Mouse (Mus musculus): ENCODE data around the gene Psenen. TPM values are rescaled to one million over a fixed set of nuclear protein-coding genes. Genes with fewer than 3 reads are reported as not detected.

Psenen gene
- polyA plus RNA-seq, 1 experiment, result 131 TPM

DNA sequence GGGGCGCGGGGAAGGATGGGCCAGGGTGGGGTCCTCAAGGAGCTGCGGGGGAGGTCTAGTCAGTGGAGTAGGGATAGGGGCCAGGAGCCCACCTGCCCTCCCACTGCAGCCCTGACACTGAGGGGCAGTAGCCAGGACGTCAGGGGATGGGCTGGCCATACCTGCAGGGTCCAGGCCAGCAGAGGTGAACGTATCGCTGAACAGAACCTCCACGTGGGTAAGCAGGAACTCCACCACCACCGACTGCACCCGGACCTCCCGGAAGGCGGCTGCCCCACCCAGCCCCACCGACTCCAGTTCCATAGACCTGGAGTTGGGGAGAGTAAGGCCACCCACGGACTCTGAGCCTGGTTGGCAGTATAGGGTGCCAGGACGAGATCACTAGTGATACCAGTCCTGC lies 36.4 kb downstream of the Psenen start:
- Histone ChIP-seq H3K27me3 (ENCODE audit: control insufficient read depth, insufficient read depth, low read length) (no peaks in the 10 kb centered on the region), H3K4me1 (ENCODE audit: control insufficient read depth, insufficient read depth, insufficient read length, low read length) (peaks cover 3% of the 10 kb centered on the region; the same call in 1 of the 2 replicates), H3K36me3 (ENCODE audit: control insufficient read depth, insufficient read depth, low read length) (no peaks in the 10 kb centered on the region; the same call in 1 of the 2 replicates), H3K4me3 (ENCODE audit: low read depth, low read length) (no peak overlapping the region), H3K27ac (ENCODE audit: insufficient read depth, low read depth, low read length) (no peak overlapping the region)
- no peak for TF ChIP-seq CTCF (IDR thresholded peaks at IDR 0.05; ENCODE audit: extremely low read depth, insufficient read length, insufficient replicate concordance, low read depth, low read length)
- TF ChIP-seq POLR2A (IDR thresholded peaks at IDR 0.05; ENCODE audit: low read depth, low read length), result no peak
- WGBS, result 90% methylated on average over 14 of the region's 14 CpGs

DNA sequence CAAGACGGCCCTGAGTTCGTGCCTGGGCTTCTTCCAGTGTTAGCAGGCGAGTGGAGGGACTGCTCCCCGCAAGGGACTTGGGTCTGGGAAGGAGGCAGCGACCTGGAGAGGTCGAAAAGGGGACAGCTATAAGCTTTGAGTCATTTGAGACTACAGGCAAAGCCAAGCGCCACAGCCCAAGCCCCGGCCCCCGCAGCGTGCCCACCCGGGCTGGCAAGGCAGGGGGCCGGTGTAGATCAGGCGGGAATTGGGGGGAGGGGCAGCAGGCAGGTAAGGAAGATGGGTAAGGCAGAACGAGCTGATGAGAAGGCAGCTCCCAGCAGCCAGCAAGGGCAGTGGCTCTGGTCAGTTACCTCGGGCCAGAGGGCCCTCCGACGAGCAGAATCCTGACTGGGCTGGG lies 37.0 kb downstream of the Psenen start:
- Histone ChIP-seq H3K4me3 (ENCODE audit: low read depth, low read length) (peak overlapping the region; percentile 43), H3K27me3 (ENCODE audit: control insufficient read depth, insufficient read depth, low read length) (no peaks in the 10 kb centered on the region), H3K27ac (ENCODE audit: insufficient read depth, low read depth, low read length) (no peak overlapping the region), H3K36me3 (ENCODE audit: control insufficient read depth, insufficient read depth, low read length) (no peaks in the 10 kb centered on the region; the same call in 1 of the 2 replicates), H3K4me1 (ENCODE audit: control insufficient read depth, insufficient read depth, insufficient read length, low read length) (peaks cover 3% of the 10 kb centered on the region; the same call in 1 of the 2 replicates)
- WGBS, result 50% methylated on average over 17 of the region's 17 CpGs
- TF ChIP-seq POLR2A (IDR thresholded peaks at IDR 0.05; ENCODE audit: low read depth, low read length) (no peak), CTCF (IDR thresholded peaks at IDR 0.05; ENCODE audit: extremely low read depth, insufficient read length, insufficient replicate concordance, low read depth, low read length) (no peak)

DNA sequence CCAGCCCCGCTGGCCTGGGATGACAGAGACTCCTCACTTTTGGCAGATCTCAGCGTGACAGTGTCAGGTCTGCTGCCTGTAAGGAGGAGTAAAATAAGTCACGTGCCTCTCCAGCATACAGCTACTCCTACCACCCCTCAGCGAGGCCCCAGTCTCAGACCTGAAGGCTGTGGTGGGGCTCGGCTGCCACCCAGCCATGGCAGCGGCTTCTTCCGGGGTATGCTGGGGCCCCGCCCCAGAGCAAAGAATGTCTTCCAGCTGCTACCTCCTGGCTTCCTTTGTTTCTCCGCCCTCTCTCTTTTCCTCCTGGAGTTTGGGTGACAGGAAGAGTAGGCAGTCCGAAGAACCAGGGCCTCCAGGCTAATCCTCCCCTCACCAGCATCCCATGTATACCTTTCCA lies 37.5 kb downstream of the Psenen start:
- WGBS, result 30% methylated on average over 10 of the region's 10 CpGs
- TF ChIP-seq POLR2A (IDR thresholded peaks at IDR 0.05; ENCODE audit: low read depth, low read length) (no peak), CTCF (IDR thresholded peaks at IDR 0.05; ENCODE audit: extremely low read depth, insufficient read length, insufficient replicate concordance, low read depth, low read length) (no peak)
- no peaks in the 10 kb centered on the region; the same call in 1 of the 2 replicates for H3K36me3 ChIP-seq (ENCODE audit: control insufficient read depth, insufficient read depth, low read length)
- H3K4me3 ChIP-seq (ENCODE audit: low read depth, low read length), result peak overlapping the region; percentile 43
- H3K27me3 ChIP-seq (ENCODE audit: control insufficient read depth, insufficient read depth, low read length), result no peaks in the 10 kb centered on the region
- no peak overlapping the region for H3K27ac ChIP-seq (ENCODE audit: insufficient read depth, low read depth, low read length)
- peaks cover 3% of the 10 kb centered on the region; the same call in 1 of the 2 replicates for H3K4me1 ChIP-seq (ENCODE audit: control insufficient read depth, insufficient read depth, insufficient read length, low read length)

DNA sequence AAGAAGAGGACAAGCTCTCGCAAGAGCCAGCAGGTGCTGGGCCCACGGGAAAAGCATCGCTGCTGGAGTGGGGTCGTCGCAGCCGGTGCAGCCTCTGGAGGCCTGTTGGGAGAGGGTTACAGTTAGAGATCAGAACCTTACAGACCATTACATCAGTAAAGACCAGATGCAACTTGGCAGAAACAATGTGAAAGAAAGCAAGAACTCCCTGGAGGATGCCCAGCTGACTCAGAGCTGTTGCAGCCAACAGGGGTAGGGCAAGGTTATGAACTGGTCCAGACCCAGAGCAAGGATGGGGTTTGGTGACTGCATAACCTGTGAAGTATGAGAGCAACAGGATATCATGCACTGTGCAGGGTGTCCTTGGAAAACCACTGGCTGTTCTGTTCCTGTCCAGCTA lies 38.9 kb downstream of the Psenen start:
- Histone ChIP-seq H3K27me3 (ENCODE audit: control insufficient read depth, insufficient read depth, low read length) (no peaks in the 10 kb centered on the region), H3K4me3 (ENCODE audit: low read depth, low read length) (no peak overlapping the region), H3K36me3 (ENCODE audit: control insufficient read depth, insufficient read depth, low read length) (no peaks in the 10 kb centered on the region; the same call in 1 of the 2 replicates), H3K4me1 (ENCODE audit: control insufficient read depth, insufficient read depth, insufficient read length, low read length) (peaks cover 3% of the 10 kb centered on the region; the same call in 1 of the 2 replicates), H3K27ac (ENCODE audit: insufficient read depth, low read depth, low read length) (no peak overlapping the region)
- TF ChIP-seq CTCF (IDR thresholded peaks at IDR 0.05; ENCODE audit: extremely low read depth, insufficient read length, insufficient replicate concordance, low read depth, low read length) (no peak), POLR2A (IDR thresholded peaks at IDR 0.05; ENCODE audit: low read depth, low read length) (no peak)
- WGBS, result 82% methylated on average over 6 of the region's 6 CpGs

DNA sequence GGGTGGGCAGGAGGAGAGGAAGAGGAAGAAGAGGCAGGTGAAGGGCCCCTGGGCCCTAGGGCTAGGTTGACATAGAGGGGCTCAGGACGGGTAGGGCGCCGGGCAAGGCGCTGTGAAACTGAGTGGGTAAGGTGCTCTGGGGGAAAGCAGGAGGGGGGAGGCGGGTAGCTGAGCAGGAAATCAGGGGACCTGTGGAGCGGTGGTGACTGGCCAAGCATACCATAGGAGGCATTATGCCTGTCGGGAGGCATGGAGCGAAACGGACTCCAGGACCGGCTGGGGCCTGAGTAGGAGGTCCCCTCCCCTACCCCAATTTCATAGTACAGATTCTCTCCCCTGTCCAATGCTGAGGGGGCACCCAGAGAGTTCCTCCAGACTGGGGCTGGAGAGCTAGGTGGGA lies 40.6 kb downstream of the Psenen start:
- Histone ChIP-seq H3K36me3 (ENCODE audit: control insufficient read depth, insufficient read depth, low read length) (no peaks in the 10 kb centered on the region; the same call in 1 of the 2 replicates), H3K27ac (ENCODE audit: insufficient read depth, low read depth, low read length) (no peak overlapping the region), H3K27me3 (ENCODE audit: control insufficient read depth, insufficient read depth, low read length) (no peaks in the 10 kb centered on the region), H3K4me1 (ENCODE audit: control insufficient read depth, insufficient read depth, insufficient read length, low read length) (peaks cover 3% of the 10 kb centered on the region; the same call in 1 of the 2 replicates), H3K4me3 (ENCODE audit: low read depth, low read length) (no peak overlapping the region)
- 96% methylated on average over 10 of the region's 10 CpGs for WGBS
- TF ChIP-seq CTCF (IDR thresholded peaks at IDR 0.05; ENCODE audit: extremely low read depth, insufficient read length, insufficient replicate concordance, low read depth, low read length), result no peak
- no peak for TF ChIP-seq POLR2A (IDR thresholded peaks at IDR 0.05; ENCODE audit: low read depth, low read length)

DNA sequence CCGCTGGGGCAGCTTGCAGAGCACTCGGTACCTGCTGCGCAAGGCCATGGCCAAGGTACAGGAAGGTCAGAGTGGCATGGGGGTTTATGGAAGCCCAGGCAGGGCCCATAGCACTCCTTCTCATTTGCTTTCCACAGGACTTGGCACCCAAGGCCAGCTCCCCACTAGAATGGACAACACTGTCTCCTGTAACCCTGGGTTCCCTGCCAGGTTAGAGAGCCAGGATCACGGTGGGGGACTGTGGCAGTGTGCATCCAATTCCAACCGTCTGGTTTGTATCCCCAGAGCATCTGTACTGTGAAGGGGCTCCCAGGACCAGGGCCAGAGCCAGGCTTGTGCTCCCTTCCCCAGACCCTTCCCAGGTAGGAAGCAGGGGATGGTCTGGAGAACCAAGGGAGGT lies 42.6 kb downstream of the Psenen start:
- no peaks in the 10 kb centered on the region for H3K4me1 ChIP-seq (ENCODE audit: control insufficient read depth, insufficient read depth, insufficient read length, low read length)
- H3K36me3 ChIP-seq (ENCODE audit: control insufficient read depth, insufficient read depth, low read length), result no peaks in the 10 kb centered on the region
- H3K4me3 ChIP-seq (ENCODE audit: low read depth, low read length), result no peak overlapping the region
- no peak for TF ChIP-seq CTCF (IDR thresholded peaks at IDR 0.05; ENCODE audit: extremely low read depth, insufficient read length, insufficient replicate concordance, low read depth, low read length)
- no peak for TF ChIP-seq POLR2A (IDR thresholded peaks at IDR 0.05; ENCODE audit: low read depth, low read length)
- H3K27me3 ChIP-seq (ENCODE audit: control insufficient read depth, insufficient read depth, low read length), result no peaks in the 10 kb centered on the region
- no peak overlapping the region for H3K27ac ChIP-seq (ENCODE audit: insufficient read depth, low read depth, low read length)
- 79% methylated on average over 5 of the region's 5 CpGs for WGBS

DNA sequence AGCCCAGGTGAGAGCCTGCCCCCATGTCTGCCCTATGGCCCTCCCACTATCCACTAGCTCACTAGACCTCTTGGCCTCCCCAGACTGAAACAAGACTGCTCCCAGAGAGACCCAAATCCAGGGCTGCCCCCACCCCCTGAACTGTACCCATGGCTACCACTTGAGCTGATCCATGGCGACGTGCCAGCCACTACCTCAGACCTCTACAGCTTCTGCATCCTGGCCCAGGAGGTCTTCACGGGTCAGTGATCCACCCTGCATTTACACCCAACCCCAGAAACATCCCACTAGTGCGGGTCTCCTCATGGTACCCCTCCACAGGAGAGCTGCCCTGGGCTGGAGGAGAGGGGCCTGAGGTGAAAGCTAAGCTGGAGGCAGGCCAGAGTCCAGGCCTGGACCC lies 43.0 kb downstream of the Psenen start:
- WGBS, result 75% methylated on average over 4 of the region's 4 CpGs
- TF ChIP-seq CTCF (IDR thresholded peaks at IDR 0.05; ENCODE audit: extremely low read depth, insufficient read length, insufficient replicate concordance, low read depth, low read length) (no peak), POLR2A (IDR thresholded peaks at IDR 0.05; ENCODE audit: low read depth, low read length) (no peak)
- H3K4me3 ChIP-seq (ENCODE audit: low read depth, low read length), result no peak overlapping the region

More for the DNA sequence above, 43.0 kb downstream of the Psenen start:
- H3K4me1 ChIP-seq (ENCODE audit: control insufficient read depth, insufficient read depth, insufficient read length, low read length), result no peaks in the 10 kb centered on the region
- no peaks in the 10 kb centered on the region for H3K27me3 ChIP-seq (ENCODE audit: control insufficient read depth, insufficient read depth, low read length)
- no peak overlapping the region for H3K27ac ChIP-seq (ENCODE audit: insufficient read depth, low read depth, low read length)
- no peaks in the 10 kb centered on the region for H3K36me3 ChIP-seq (ENCODE audit: control insufficient read depth, insufficient read depth, low read length)
